Mouse (Mus musculus): ENCODE measurements at regions not wholly inside any gene's neighbourhood (a gene's known extent, or its start where the extent isn't known, plus 50 kb on each side); places are given as distances from the start of the nearest gene placed in this dataset.

DNA sequence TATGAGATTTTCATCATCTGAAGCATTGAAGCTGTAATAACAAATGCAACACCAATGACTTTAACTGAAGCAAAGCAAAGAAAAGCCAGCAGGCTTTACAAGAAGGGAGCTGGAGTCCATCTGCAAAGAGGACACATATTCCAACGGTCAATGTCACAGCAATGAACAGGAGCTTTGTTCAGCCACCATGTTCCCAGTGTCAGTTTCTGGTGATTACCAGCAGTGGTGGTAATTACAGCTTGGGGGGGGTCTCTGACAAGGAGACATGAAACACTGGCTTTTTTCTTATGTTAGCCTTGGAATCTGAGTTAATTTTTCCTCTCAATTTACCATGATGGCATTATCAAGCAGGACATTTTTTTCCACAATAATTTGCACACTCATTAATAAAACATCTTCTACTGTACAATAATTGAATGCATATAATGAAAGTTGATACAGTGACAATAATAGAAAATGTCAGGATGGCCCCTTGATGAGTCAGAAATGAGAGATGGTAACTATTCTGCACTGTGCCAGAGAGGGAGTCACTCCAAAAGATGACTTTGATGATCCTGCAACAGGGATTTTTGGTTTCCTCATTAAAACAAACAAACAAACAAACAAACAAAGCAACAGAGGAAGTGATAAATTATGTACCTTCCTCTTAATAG is 373.4 kb downstream of the Frk start:
- intact Hi-C loops (cut with DNase I), result no loop called here
- no peaks in the 10 kb centered on the region for H3K36me3 ChIP-seq (ENCODE audit: control insufficient read depth, insufficient read depth, low read length)
- H3K9ac ChIP-seq (ENCODE audit: low read depth, low read length), result no peak overlapping the region
- TF ChIP-seq EP300 (IDR thresholded peaks at IDR 0.05; ENCODE audit: insufficient read depth, low read depth, low read length) (no peak), POLR2A (IDR thresholded peaks at IDR 0.05; ENCODE audit: insufficient read depth, low read depth, low read length) (no peak), CTCF (IDR thresholded peaks at IDR 0.05) (no peak)
- no peaks in the 10 kb centered on the region for H3K79me2 ChIP-seq (replicated peaks; ENCODE audit: control insufficient read depth, insufficient read depth, low read length)
- no peaks in the 10 kb centered on the region for H3K27me3 ChIP-seq (ENCODE audit: control insufficient read depth, insufficient read depth, low read length)
- no peak overlapping the region for H3K27ac ChIP-seq
- DNase-seq, result no peak
- WGBS, result 65% methylated on average over 1 of the region's 1 CpGs
- no peaks in the 10 kb centered on the region for H3K4me1 ChIP-seq (ENCODE audit: control insufficient read depth, insufficient read depth, low read length)
- H3K4me3 ChIP-seq, result no peak overlapping the region

DNA sequence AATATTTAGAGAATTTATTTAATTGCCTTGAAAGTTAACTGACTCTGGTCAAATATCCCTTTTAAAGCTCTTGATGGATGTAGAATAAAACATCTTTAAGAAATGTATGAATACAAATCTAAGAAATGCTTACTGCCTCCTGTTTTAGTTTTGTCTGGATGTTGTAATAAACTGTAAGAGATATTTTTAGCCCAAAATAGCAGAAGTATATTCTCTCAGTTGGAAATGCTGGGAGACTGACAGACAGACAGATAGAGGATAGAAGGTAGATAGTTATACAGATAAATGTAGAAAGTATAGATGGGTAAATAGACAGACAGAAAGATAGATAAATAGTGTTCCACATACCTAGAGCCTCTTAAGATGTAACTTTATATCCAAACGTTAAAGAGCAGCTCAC is 379.5 kb downstream of the Frk start:
- Histone ChIP-seq H3K4me1 (ENCODE audit: control insufficient read depth, insufficient read depth, low read length) (no peaks in the 10 kb centered on the region), H3K9ac (ENCODE audit: low read depth, low read length) (no peak overlapping the region), H3K4me3 (no peak overlapping the region), H3K36me3 (ENCODE audit: control insufficient read depth, insufficient read depth, low read length) (no peaks in the 10 kb centered on the region), H3K27ac (no peak overlapping the region), H3K27me3 (ENCODE audit: control insufficient read depth, insufficient read depth, low read length) (no peaks in the 10 kb centered on the region), H3K79me2 (replicated peaks; ENCODE audit: control insufficient read depth, insufficient read depth, low read length) (no peaks in the 10 kb centered on the region)
- TF ChIP-seq POLR2A (IDR thresholded peaks at IDR 0.05; ENCODE audit: insufficient read depth, low read depth, low read length) (no peak), EP300 (IDR thresholded peaks at IDR 0.05; ENCODE audit: insufficient read depth, low read depth, low read length) (no peak), CTCF (IDR thresholded peaks at IDR 0.05) (no peak)
- 39% methylated on average over 1 of the region's 1 CpGs for WGBS
- intact Hi-C loops (cut with DNase I), result no loop called here
- no peak for DNase-seq

DNA sequence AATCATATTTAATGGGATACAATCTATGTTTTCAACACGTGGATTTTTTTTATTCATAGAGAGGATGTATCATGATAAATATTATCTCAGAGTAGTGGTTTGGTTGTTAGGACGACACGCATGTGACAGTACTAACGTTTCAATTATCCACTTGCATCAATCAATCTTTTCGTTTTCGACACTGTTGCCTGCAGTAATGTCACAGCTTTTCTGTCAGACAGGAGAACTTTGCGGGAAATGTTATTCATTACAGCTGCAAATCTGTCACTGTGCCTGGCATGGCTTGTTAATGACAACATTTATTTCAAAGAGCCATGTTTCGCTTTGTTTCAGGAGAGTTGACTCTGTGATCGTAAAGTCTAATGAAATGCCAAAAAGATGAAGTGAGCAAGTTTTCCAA is 388.7 kb downstream of the Frk start:
- Histone ChIP-seq H3K36me3 (ENCODE audit: control insufficient read depth, insufficient read depth, low read length) (no peaks in the 10 kb centered on the region), H3K27me3 (ENCODE audit: control insufficient read depth, insufficient read depth, low read length) (no peaks in the 10 kb centered on the region), H3K79me2 (replicated peaks; ENCODE audit: control insufficient read depth, insufficient read depth, low read length) (no peaks in the 10 kb centered on the region), H3K4me1 (ENCODE audit: control insufficient read depth, insufficient read depth, low read length) (no peaks in the 10 kb centered on the region), H3K4me3 (no peak overlapping the region), H3K27ac (no peak overlapping the region), H3K9ac (ENCODE audit: low read depth, low read length) (no peak overlapping the region)
- intact Hi-C loops (cut with DNase I), result no loop called here
- TF ChIP-seq POLR2A (IDR thresholded peaks at IDR 0.05; ENCODE audit: insufficient read depth, low read depth, low read length) (no peak), CTCF (IDR thresholded peaks at IDR 0.05) (no peak), EP300 (IDR thresholded peaks at IDR 0.05; ENCODE audit: insufficient read depth, low read depth, low read length) (no peak)
- no peak for DNase-seq
- 76% methylated on average over 9 of the region's 9 CpGs for WGBS

- WGBS, result 51% methylated on average over 3 of the region's 3 CpGs
- DNase-seq, result no peak
- TF ChIP-seq CTCF (IDR thresholded peaks at IDR 0.05) (no peak), POLR2A (IDR thresholded peaks at IDR 0.05; ENCODE audit: insufficient read depth, low read depth, low read length) (no peak), EP300 (IDR thresholded peaks at IDR 0.05; ENCODE audit: insufficient read depth, low read depth, low read length) (no peak)
- H3K27me3 ChIP-seq (ENCODE audit: control insufficient read depth, insufficient read depth, low read length), result no peaks in the 10 kb centered on the region
- intact Hi-C loops (cut with DNase I), result no loop called here
- H3K27ac ChIP-seq, result no peak overlapping the region
- H3K9ac ChIP-seq (ENCODE audit: low read depth, low read length), result no peak overlapping the region
- no peaks in the 10 kb centered on the region for H3K4me1 ChIP-seq (ENCODE audit: control insufficient read depth, insufficient read depth, low read length)
- H3K4me3 ChIP-seq, result no peak overlapping the region
- no peaks in the 10 kb centered on the region for H3K36me3 ChIP-seq (ENCODE audit: control insufficient read depth, insufficient read depth, low read length)
- no peaks in the 10 kb centered on the region for H3K79me2 ChIP-seq (replicated peaks; ENCODE audit: control insufficient read depth, insufficient read depth, low read length)
Measured at GRCm38 (mm10) chr10:34878511-34878910, 395.3 kb downstream of the Frk start.

- H3K4me1 ChIP-seq (ENCODE audit: control insufficient read depth, insufficient read depth, low read length), result no peaks in the 10 kb centered on the region
- no peaks in the 10 kb centered on the region for H3K27me3 ChIP-seq (ENCODE audit: control insufficient read depth, insufficient read depth, low read length)
- 41% methylated on average over 1 of the region's 1 CpGs for WGBS
- DNase-seq, result no peak
- intact Hi-C loops (cut with DNase I), result no loop called here
- TF ChIP-seq EP300 (IDR thresholded peaks at IDR 0.05; ENCODE audit: insufficient read depth, low read depth, low read length) (no peak), CTCF (IDR thresholded peaks at IDR 0.05) (no peak), POLR2A (IDR thresholded peaks at IDR 0.05; ENCODE audit: insufficient read depth, low read depth, low read length) (no peak)
- no peak overlapping the region for H3K27ac ChIP-seq
- H3K36me3 ChIP-seq (ENCODE audit: control insufficient read depth, insufficient read depth, low read length), result no peaks in the 10 kb centered on the region
- no peak overlapping the region for H3K4me3 ChIP-seq
- H3K9ac ChIP-seq (ENCODE audit: low read depth, low read length), result no peak overlapping the region
- H3K79me2 ChIP-seq (replicated peaks; ENCODE audit: control insufficient read depth, insufficient read depth, low read length), result no peaks in the 10 kb centered on the region
Measured at GRCm38 (mm10) chr10:34887601-34888000, 404.4 kb downstream of the Frk start.

DNA sequence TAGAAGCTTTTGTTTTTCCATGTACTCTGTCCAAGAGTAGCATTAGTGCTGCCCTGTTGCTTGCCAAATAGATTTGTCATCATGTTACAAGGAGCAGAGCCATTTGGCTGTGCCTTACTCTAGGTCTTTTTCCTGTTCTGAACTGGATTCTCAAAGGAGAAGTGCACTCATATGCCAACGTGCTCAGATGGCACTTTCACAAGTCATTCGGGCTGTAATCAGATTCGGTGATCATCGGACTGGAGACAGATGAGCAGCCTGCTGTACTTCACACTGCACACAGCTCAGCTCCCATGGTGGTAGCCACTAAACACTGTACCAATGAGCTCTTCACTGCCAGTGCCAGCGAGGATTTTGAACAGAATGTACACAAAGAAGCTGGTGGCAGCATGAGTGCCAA is 421.1 kb downstream of the Frk start:
- no peak for TF ChIP-seq EP300 (IDR thresholded peaks at IDR 0.05; ENCODE audit: insufficient read depth, low read depth, low read length)
- no peak for TF ChIP-seq CTCF (IDR thresholded peaks at IDR 0.05)
- no peak for TF ChIP-seq POLR2A (IDR thresholded peaks at IDR 0.05; ENCODE audit: insufficient read depth, low read depth, low read length)
- 61% methylated on average over 5 of the region's 5 CpGs for WGBS
- intact Hi-C loops (cut with DNase I), result no loop called here
- H3K27ac ChIP-seq, result peak overlapping the region; percentile 61
- no peaks in the 10 kb centered on the region for H3K79me2 ChIP-seq (replicated peaks; ENCODE audit: control insufficient read depth, insufficient read depth, low read length)
- no peaks in the 10 kb centered on the region for H3K36me3 ChIP-seq (ENCODE audit: control insufficient read depth, insufficient read depth, low read length)
- peak; percentile 12 to 23 for DNase-seq
- H3K4me3 ChIP-seq, result no peak overlapping the region
- H3K9ac ChIP-seq (ENCODE audit: low read depth, low read length), result no peak overlapping the region
- no peaks in the 10 kb centered on the region for H3K4me1 ChIP-seq (ENCODE audit: control insufficient read depth, insufficient read depth, low read length)
- no peaks in the 10 kb centered on the region for H3K27me3 ChIP-seq (ENCODE audit: control insufficient read depth, insufficient read depth, low read length)

Data from heart, adult 2 months (tissue).